Mouse (Mus musculus): ENCODE results near the gene 1110032A03Rik.

Gene 1110032A03Rik

GRCm38 (mm10) chr9:50734989-50735388 lies 40.3 kb downstream of the 1110032A03Rik start:
- DNase-seq (ENCODE audit: low read depth, low spot score) = no peak

- no peak for DNase-seq (ENCODE audit: low read depth, low spot score)
Measured at GRCm38 (mm10) chr9:50732560-50732959, 42.8 kb downstream of the 1110032A03Rik start.

GRCm38 (mm10) chr9:50729600-50729999 lies 45.7 kb downstream of the 1110032A03Rik start:
- no peak for DNase-seq (ENCODE audit: low read depth, low spot score)

GRCm38 (mm10) chr9:50727925-50728651 lies 47.2 kb downstream of the 1110032A03Rik start:
- peak; percentile 64 for DNase-seq (ENCODE audit: low read depth, low spot score)

- no peak for DNase-seq (ENCODE audit: low read depth, low spot score)
Measured at GRCm38 (mm10) chr9:50727171-50727924, 48.0 kb downstream of the 1110032A03Rik start.

- no peak for DNase-seq (ENCODE audit: low read depth, low spot score)
Measured at GRCm38 (mm10) chr9:50725921-50726590, 49.3 kb downstream of the 1110032A03Rik start.

- DNase-seq (ENCODE audit: low read depth, low spot score) = no peak
Measured at GRCm38 (mm10) chr9:50724661-50725330, 50.5 kb downstream of the 1110032A03Rik start.

GRCm38 (mm10) chr9:50724147-50724546 lies 51.2 kb downstream of the 1110032A03Rik start:
- no peak for DNase-seq (ENCODE audit: low read depth, low spot score)

- DNase-seq (ENCODE audit: low read depth, low spot score) = no peak
Measured at GRCm38 (mm10) chr9:50723406-50723805, 51.9 kb downstream of the 1110032A03Rik start.

GRCm38 (mm10) chr9:50722451-50722911 lies 52.8 kb downstream of the 1110032A03Rik start:
- no peak for DNase-seq (ENCODE audit: low read depth, low spot score)

GRCm38 (mm10) chr9:50721061-50721460 lies 54.3 kb downstream of the 1110032A03Rik start:
- no peak for DNase-seq (ENCODE audit: low read depth, low spot score)

GRCm38 (mm10) chr9:50718878-50719277 lies 56.4 kb downstream of the 1110032A03Rik start:
- DNase-seq (ENCODE audit: low read depth, low spot score) = no peak

GRCm38 (mm10) chr9:50714188-50714587 lies 61.1 kb downstream of the 1110032A03Rik start:
- no peak for DNase-seq (ENCODE audit: low read depth, low spot score)
